Mouse (Mus musculus) CH12.LX (cell line): ENCODE measurements around the gene Abi2. TPM values are rescaled to one million over a fixed set of nuclear protein-coding genes. Genes with fewer than 3 reads are reported as not detected.

ENCODE experiments used
- DNase-seq: peaks from one replicate; pipeline ENCODE4 v3.0.0-alpha.2; 2013; ENCODE audit errors: extremely low read depth
- H3K27ac ChIP-seq: 2 replicates; pipeline ENCODE4 v1.5.1; 2012; ENCODE audit warnings: low read depth, mild to moderate bottlenecking, control low read depth, moderate library complexity; ENCODE audit not compliant: insufficient read depth
- H3K27me3 ChIP-seq: replicated peaks from 2 replicates; pipeline ENCODE3; 2012; ENCODE audit warnings: inconsistent platforms
- H3K36me3 ChIP-seq, 2 experiments: replicated peaks in 1 of 2; 2 replicates each; pipeline versions ENCODE3 to v1.6.1; 2012; ENCODE audit warnings: inconsistent platforms in 1 of 2, low read length in 1 of 2, mild to moderate bottlenecking in 1 of 2, mixed read lengths in 1 of 2, moderate library complexity in 1 of 2; ENCODE audit not compliant: control insufficient read depth in 1 of 2, insufficient read depth in 1 of 2
- H3K4me1 ChIP-seq, 2 experiments: 2 replicates each; pipeline ENCODE4 v1.6.1; 2012; ENCODE audit warnings: inconsistent platforms in 1 of 2, moderate library complexity in 1 of 2; ENCODE audit not compliant: insufficient read depth in 2 of 2, control insufficient read depth in 1 of 2
- H3K4me2 ChIP-seq: 2 replicates; pipeline ENCODE4 v1.6.1; 2012; ENCODE audit warnings: low read depth, mild to moderate bottlenecking, control low read depth; ENCODE audit not compliant: poor library complexity, insufficient read depth, severe bottlenecking
- H3K4me3 ChIP-seq, 3 experiments: fragments of 150-350 bp in 1 of 3; sonication (generic) in 1 of 3; replicated peaks in 1 of 3; 2 replicates each; pipeline versions ENCODE3 to v1.5.1; 2011 to 2012; ENCODE audit warnings: low read depth in 2 of 3, low read length in 2 of 3, mild to moderate bottlenecking in 2 of 3, moderate library complexity in 2 of 3, control low read depth in 1 of 3, improper control_type of control experiment in 1 of 3, inconsistent platforms in 1 of 3, mixed read lengths in 1 of 3; ENCODE audit not compliant: poor library complexity in 1 of 3
- H3K79me2 ChIP-seq: replicated peaks from 2 replicates; pipeline ENCODE4 v1.6.1; 2012; ENCODE audit warnings: mild to moderate bottlenecking, moderate library complexity; ENCODE audit not compliant: control insufficient read depth, poor library complexity, insufficient read depth, severe bottlenecking; ENCODE audit errors: extremely low read depth
- H3K9ac ChIP-seq: 2 replicates; pipeline ENCODE4 v1.6.1; 2012; ENCODE audit warnings: low read depth, mild to moderate bottlenecking, control low read depth, moderate library complexity; ENCODE audit not compliant: insufficient read depth
- H3K9me3 ChIP-seq: replicated peaks from 2 replicates; pipeline ENCODE3; 2012; ENCODE audit warnings: low read length, inconsistent platforms, mixed read lengths
- CHD2 ChIP-seq: IDR thresholded peaks from 2 replicates; pipeline ENCODE4 v1.6.1; 2011; ENCODE audit warnings: low read length, improper control_type of control experiment
- CTCF ChIP-seq, 2 experiments: IDR thresholded peaks in 1 of 2; conservative IDR thresholded peaks in 1 of 2; 2 replicates each; pipeline ENCODE4 v1.5.1; 2011 to 2012; ENCODE audit warnings: low read depth in 2 of 2, low read length in 2 of 2, improper control_type of control experiment in 1 of 2, inconsistent platforms in 1 of 2, mild to moderate bottlenecking in 1 of 2, moderate library complexity in 1 of 2
- EP300 ChIP-seq: IDR thresholded peaks from 2 replicates; pipeline ENCODE4 v1.6.1; 2011; ENCODE audit warnings: low read length, improper control_type of control experiment
- HCFC1 ChIP-seq: IDR thresholded peaks from 2 replicates; pipeline ENCODE4 v1.6.1; 2012; ENCODE audit warnings: low read depth, mild to moderate bottlenecking, inconsistent platforms, low read length, improper control_type of control experiment
- IRF4 ChIP-seq: IDR thresholded peaks from 2 replicates; pipeline ENCODE4 v1.6.1; 2014; ENCODE audit warnings: low read depth, mild to moderate bottlenecking, inconsistent platforms, low read length, improper control_type of control experiment
- KAT2A ChIP-seq: IDR thresholded peaks from 2 replicates; pipeline ENCODE4 v1.6.1; 2012; ENCODE audit warnings: low read length, improper control_type of control experiment, inconsistent platforms; ENCODE audit not compliant: insufficient replicate concordance
- MAX ChIP-seq: IDR thresholded peaks from 2 replicates; pipeline ENCODE4 v1.6.1; 2011; ENCODE audit warnings: low read length, improper control_type of control experiment
- MEF2A ChIP-seq: IDR thresholded peaks from 2 replicates; pipeline ENCODE4 v1.6.1; 2014; ENCODE audit warnings: low read depth, mild to moderate bottlenecking, inconsistent platforms, low read length, improper control_type of control experiment, borderline replicate concordance
- MYC ChIP-seq: IDR thresholded peaks from 2 replicates; pipeline ENCODE4 v1.6.1; 2011; ENCODE audit warnings: low read depth, mild to moderate bottlenecking, improper control_type of control experiment, low read length
- NELFE ChIP-seq: IDR thresholded peaks from 2 replicates; pipeline ENCODE4 v1.6.1; 2011; ENCODE audit warnings: low read depth, low read length, improper control_type of control experiment
- PAX5 ChIP-seq: IDR thresholded peaks from 2 replicates; pipeline ENCODE4 v1.6.1; 2012; ENCODE audit warnings: low read length, inconsistent platforms, mixed read lengths
- POLR2A ChIP-seq: IDR thresholded peaks from 2 replicates; pipeline ENCODE4 v1.6.1; 2011; ENCODE audit warnings: low read depth, mild to moderate bottlenecking, improper control_type of control experiment, low read length
- RAD21 ChIP-seq: IDR thresholded peaks from 2 replicates; pipeline ENCODE4 v1.6.1; 2011; ENCODE audit warnings: low read depth, mild to moderate bottlenecking, low read length, improper control_type of control experiment, moderate library complexity
- RCOR1 ChIP-seq: conservative IDR thresholded peaks from 2 replicates; pipeline ENCODE4 v1.6.1; 2012; ENCODE audit warnings: low read depth, mild to moderate bottlenecking, inconsistent platforms, low read length, improper control_type of control experiment
- SIN3A ChIP-seq: IDR thresholded peaks from 2 replicates; pipeline ENCODE4 v1.6.1; 2012; ENCODE audit warnings: low read length, improper control_type of control experiment, inconsistent platforms
- SMC3 ChIP-seq: IDR thresholded peaks from 2 replicates; pipeline ENCODE4 v1.6.1; 2011; ENCODE audit warnings: low read depth, low read length, improper control_type of control experiment
- UBTF ChIP-seq: IDR thresholded peaks from 2 replicates; pipeline ENCODE4 v1.6.1; 2012; ENCODE audit warnings: low read depth, mild to moderate bottlenecking, inconsistent platforms, low read length, improper control_type of control experiment, moderate library complexity
- USF1 ChIP-seq: IDR thresholded peaks from 2 replicates; pipeline ENCODE4 v1.6.1; 2014; ENCODE audit warnings: low read depth, mild to moderate bottlenecking, inconsistent platforms, low read length, improper control_type of control experiment
- USF2 ChIP-seq: conservative IDR thresholded peaks from 2 replicates; pipeline ENCODE4 v1.6.1; 2011; ENCODE audit warnings: low read depth, low read length, improper control_type of control experiment
- ZMIZ1 ChIP-seq: IDR thresholded peaks from 2 replicates; pipeline ENCODE4 v1.6.1; 2012; ENCODE audit warnings: low read depth, mild to moderate bottlenecking, inconsistent platforms, low read length, improper control_type of control experiment
- ZNF384 ChIP-seq: IDR thresholded peaks from 2 replicates; pipeline ENCODE4 v1.6.1; 2012; ENCODE audit warnings: low read depth, low read length, improper control_type of control experiment, inconsistent platforms
- dilution Hi-C: fragments of 300-500 bp; cut with MboI; formaldehyde crosslinking; loops from 2 replicates; pipeline ENCODE4 v1.14.3; 2020; ENCODE audit warnings: low sequenced_read_pairs; ENCODE audit not compliant: extremely low pct_unique_long_range_greater_than_20kb, extremely low pct_ligation_motif_present
- in situ Hi-C: fragments of 300-500 bp; cut with MboI; formaldehyde crosslinking; loops from 3 replicates; pipeline ENCODE4 v1.14.3; 2019; ENCODE audit warnings: low sequenced_read_pairs, low pct_ligation_motif_present, low pct_unique_long_range_greater_than_20kb, mixed read lengths
- polyA plus RNA-seq: library from polyadenylated mRNA; unstranded; fragments of >175 nt; gene quantifications from 2 replicates; pipeline ENCODE4 v1.2.1, GENCODE M21; 2012; ENCODE audit warnings: low read depth; ENCODE audit not compliant: insufficient read length
- total RNA-seq, 2 experiments: library from RNA; depleted of rRNA; stranded (reverse); fragments of 300-350 nt in 1 of 2; fragments of >200 nt in 1 of 2; gene quantifications; 2 replicates each; pipeline ENCODE4 v1.2.3; 2012 to 2014

Abi2 gene
- total and polyA plus RNA-seq, 3 experiments = 8.7 to 15.0 (median 14.0) TPM

DNA sequence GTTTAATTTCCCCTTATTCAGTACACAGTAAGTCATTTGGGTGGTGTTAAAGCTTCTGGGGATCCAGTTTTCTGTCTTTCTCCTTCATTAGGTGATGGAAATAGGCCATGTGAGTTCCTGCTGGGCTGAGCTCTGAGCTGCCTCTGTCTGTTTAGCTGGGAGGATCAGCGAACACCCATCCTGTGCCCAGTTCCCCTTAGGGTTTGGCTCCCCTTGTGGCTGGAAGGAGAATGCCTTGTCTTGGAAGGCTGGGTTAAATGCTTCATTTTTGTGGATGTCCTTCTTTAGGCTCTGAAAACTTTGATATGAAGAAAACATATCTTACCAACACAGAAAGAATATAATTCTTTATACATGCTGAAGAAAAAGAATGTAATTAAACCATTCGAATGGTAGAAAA is 19.5 kb downstream of the Abi2 start:
- peak; percentile 16 for DNase-seq
- in situ Hi-C loops (no loop called here), dilution Hi-C loops (no loop called here)
- no peaks in the 10 kb centered on the region for H3K79me2 ChIP-seq
- TF ChIP-seq RAD21 (peak; percentile 64), SIN3A (no peak), SMC3 (peak; percentile 40), CTCF (conservative IDR thresholded peaks at IDR 0.05 in 1 of 2, IDR thresholded peaks at IDR 0.05 in 1 of 2; ENCODE audit: low read depth in 2 of 2, low read length in 2 of 2) (peak; percentile 53 to 68)
- H3K9me3 ChIP-seq = no peaks in the 10 kb centered on the region
- H3K4me3 ChIP-seq = no peak overlapping the region
- H3K36me3 ChIP-seq = no peaks in the 10 kb centered on the region
- no peak overlapping the region for H3K27ac ChIP-seq
- no peaks in the 10 kb centered on the region for H3K27me3 ChIP-seq
- no peak overlapping the region for H3K4me2 ChIP-seq
- no peak overlapping the region for H3K9ac ChIP-seq
- 0 out of 4 replicates have a peak, but pooled peaks cover 0 to 3% of the 10 kb centered on the region in 2 experiments for H3K4me1 ChIP-seq

DNA sequence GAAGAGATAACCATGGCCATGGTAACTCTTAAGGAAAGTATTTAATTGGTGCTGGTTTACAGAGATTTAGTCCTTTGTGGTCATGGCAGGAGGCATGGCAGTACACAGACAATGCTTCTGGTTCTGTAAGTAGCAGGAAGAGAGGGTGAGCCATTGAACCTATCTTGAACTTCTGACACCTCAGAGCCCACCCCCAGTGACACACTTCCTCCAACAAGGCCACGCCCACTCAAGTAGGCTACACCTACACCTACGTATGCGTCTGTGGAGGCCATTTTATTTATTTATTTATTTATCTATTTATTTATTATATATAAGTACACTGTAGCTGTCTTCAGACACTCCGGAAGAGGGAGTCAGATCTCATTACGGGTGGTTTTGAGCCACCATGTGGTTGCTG is 22.1 kb downstream of the Abi2 start:
- in situ Hi-C loops (no loop called here), dilution Hi-C loops (no loop called here)
- Histone ChIP-seq H3K4me3 (no peak overlapping the region), H3K36me3 (peaks cover 0 to 7% of the 10 kb centered on the region in 2 experiments), H3K27me3 (no peaks in the 10 kb centered on the region), H3K9me3 (no peaks in the 10 kb centered on the region), H3K79me2 (no peaks in the 10 kb centered on the region), H3K4me1 (0 out of 4 replicates have a peak, but pooled peaks cover 0 to 2% of the 10 kb centered on the region in 2 experiments), H3K9ac (no peak overlapping the region), H3K4me2 (no peak overlapping the region), H3K27ac (no peak overlapping the region)
- DNase-seq = no peak
- TF ChIP-seq MYC (no peak), ZNF384 (no peak), KAT2A (no peak)

DNA sequence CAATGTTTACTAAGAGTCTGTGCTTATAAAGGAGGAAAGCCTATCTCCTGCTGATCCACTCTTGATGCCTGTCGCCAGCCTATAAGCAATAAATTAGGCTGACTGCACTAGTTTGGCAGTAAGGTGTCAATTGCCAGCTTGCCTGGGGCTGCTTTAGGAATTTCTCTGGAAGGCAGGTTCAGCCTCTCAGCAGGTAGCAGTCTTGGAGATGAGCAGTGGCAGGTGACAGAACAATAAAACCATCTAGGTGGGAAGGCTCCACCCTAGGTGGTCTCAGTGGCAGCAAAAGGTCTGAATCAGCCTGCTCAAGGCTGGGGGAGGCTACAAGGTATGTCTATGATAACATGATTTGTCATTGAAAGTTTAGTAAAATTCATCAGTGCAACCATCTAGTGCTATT is 23.1 kb downstream of the Abi2 start:
- dilution Hi-C loops = no loop called here
- no peaks in the 10 kb centered on the region for H3K27me3 ChIP-seq
- H3K4me3 ChIP-seq = no peak overlapping the region
- DNase-seq = no peak
- no peaks in the 10 kb centered on the region for H3K9me3 ChIP-seq
- H3K4me2 ChIP-seq = no peak overlapping the region
- no peak overlapping the region for H3K9ac ChIP-seq
- in situ Hi-C loops = no loop called here
- no peaks in the 10 kb centered on the region for H3K4me1 ChIP-seq
- no peaks in the 10 kb centered on the region for H3K79me2 ChIP-seq
- TF ChIP-seq USF1 (no peak), NELFE (no peak), USF2 (no peak), HCFC1 (no peak), EP300 (no peak), ZNF384 (no peak), MEF2A (no peak), ZMIZ1 (no peak), SIN3A (no peak), MAX (no peak), IRF4 (no peak), RCOR1 (no peak), POLR2A (no peak), PAX5 (no peak), CHD2 (no peak), UBTF (no peak)
- H3K27ac ChIP-seq = no peak overlapping the region
- peaks cover 0 to 9% of the 10 kb centered on the region in 2 experiments for H3K36me3 ChIP-seq
